Mouse (Mus musculus) right cerebral cortex, adult 2 months (tissue): ENCODE measurements at regions not wholly inside any gene's neighbourhood (a gene's known extent, or its start where the extent isn't known, plus 50 kb on each side); places are given as distances from the start of the nearest gene placed in this dataset.

Source experiments
- DNase-seq, 2 experiments: peaks; one replicate each; pipeline ENCODE4 v3.0.0; 2021 to 2022; ENCODE audit warnings: low spot score in 2 of 2

- no peak for DNase-seq
Observed at GRCm38 (mm10) chr5:82472146-82472545, 882.8 kb downstream of the Tecrl start.

GRCm38 (mm10) chr5:82464272-82464671 lies 890.7 kb downstream of the Tecrl start:
- DNase-seq, result no peak

GRCm38 (mm10) chr5:82441288-82441687 lies 913.7 kb downstream of the Tecrl start:
- DNase-seq, result peak; percentile 14 to 28

- DNase-seq, result no peak
Observed at GRCm38 (mm10) chr5:82440126-82440525, 914.9 kb downstream of the Tecrl start.

GRCm38 (mm10) chr5:82420396-82420795 lies 934.6 kb downstream of the Tecrl start:
- no peak for DNase-seq

- no peak for DNase-seq
Observed at GRCm38 (mm10) chr5:82396632-82397234, 958.3 kb downstream of the Tecrl start.

- DNase-seq, result no peak
Observed at GRCm38 (mm10) chr5:82361624-82362023, 993.4 kb downstream of the Tecrl start.

GRCm38 (mm10) chr5:82356336-82356735 lies 998.7 kb downstream of the Tecrl start:
- no peak for DNase-seq

GRCm38 (mm10) chr5:82351089-82351488 lies 1003.9 kb downstream of the Tecrl start:
- DNase-seq, result no peak

GRCm38 (mm10) chr5:82346672-82347071 lies 1008.3 kb downstream of the Tecrl start:
- peak; percentile 75 to 85 for DNase-seq

- no peak for DNase-seq
Observed at GRCm38 (mm10) chr5:82324354-82324753, 1030.6 kb downstream of the Tecrl start.

GRCm38 (mm10) chr5:82319709-82320333 lies 1035.2 kb downstream of the Tecrl start:
- peak; percentile 5 to 7 for DNase-seq

GRCm38 (mm10) chr5:82312054-82312453 lies 1042.9 kb downstream of the Tecrl start:
- peak; percentile 4 to 12 for DNase-seq

GRCm38 (mm10) chr5:82288069-82288845 lies 1066.7 kb downstream of the Tecrl start:
- no peak for DNase-seq

GRCm38 (mm10) chr5:82253356-82254104 lies 1101.5 kb downstream of the Tecrl start:
- no peak for DNase-seq

- no peak for DNase-seq
Observed at GRCm38 (mm10) chr5:82226329-82226728, 1128.7 kb downstream of the Tecrl start.

GRCm38 (mm10) chr5:82223622-82224021 lies 1131.4 kb downstream of the Tecrl start:
- DNase-seq, result no peak

GRCm38 (mm10) chr5:82203606-82204005 lies 1151.4 kb downstream of the Tecrl start:
- DNase-seq, result no peak
